Mouse (Mus musculus): ENCODE data around the gene Slit2. TPM values are rescaled to one million over a fixed set of nuclear protein-coding genes. Genes with fewer than 3 reads are reported as not detected.

The Slit2 gene
- polyA plus RNA-seq, 1 experiment: 4.9 TPM

- no peaks in the 10 kb centered on the region for H3K79me2 ChIP-seq (ENCODE audit: control insufficient read depth, insufficient read depth)
- TF ChIP-seq USF1 (IDR thresholded peaks at IDR 0.05; ENCODE audit: low read depth) (no peak), CEBPB (IDR thresholded peaks at IDR 0.05; ENCODE audit: low read depth) (no peak), MAX (IDR thresholded peaks at IDR 0.05) (no peak), CTCF (IDR thresholded peaks at IDR 0.05; ENCODE audit: control insufficient read depth, insufficient read depth, insufficient read length) (no peak), MYOG (IDR thresholded peaks at IDR 0.05; ENCODE audit: control insufficient read depth, extremely low read depth, insufficient read length) (no peak), MYOD1 (IDR thresholded peaks at IDR 0.05; ENCODE audit: control insufficient read depth, insufficient read length, low read depth) (no peak), FOSL1 (IDR thresholded peaks at IDR 0.05; ENCODE audit: insufficient read depth, low read length, poor library complexity, severe bottlenecking) (no peak)
- H3K4me3 ChIP-seq (ENCODE audit: insufficient read depth, poor library complexity, severe bottlenecking): no peak overlapping the region
- H3K27me3 ChIP-seq (ENCODE audit: control insufficient read depth, insufficient read depth, insufficient read length): no peaks in the 10 kb centered on the region
- no peaks in the 10 kb centered on the region for H3K36me3 ChIP-seq (ENCODE audit: control insufficient read depth, insufficient read depth)
- no peak overlapping the region for H3ac ChIP-seq (ENCODE audit: control insufficient read depth, insufficient read length, low read depth)
- no peaks in the 10 kb centered on the region for H3K79me3 ChIP-seq (ENCODE audit: low read depth)
Observed at GRCm38 (mm10) chr5:48345983-48346648, 363.2 kb downstream of the Slit2 start.

- no peaks in the 10 kb centered on the region for H3K36me3 ChIP-seq (ENCODE audit: control insufficient read depth, insufficient read depth)
- no peaks in the 10 kb centered on the region for H3K27me3 ChIP-seq (ENCODE audit: control insufficient read depth, insufficient read depth, insufficient read length)
- no peak for TF ChIP-seq MYOG (IDR thresholded peaks at IDR 0.05; ENCODE audit: control insufficient read depth, extremely low read depth, insufficient read length)
- TF ChIP-seq FOSL1 (IDR thresholded peaks at IDR 0.05; ENCODE audit: insufficient read depth, low read length, poor library complexity, severe bottlenecking): no peak
- no peak for TF ChIP-seq CEBPB (IDR thresholded peaks at IDR 0.05; ENCODE audit: low read depth)
- no peak for TF ChIP-seq MAX (IDR thresholded peaks at IDR 0.05)
- no peak for TF ChIP-seq USF1 (IDR thresholded peaks at IDR 0.05; ENCODE audit: low read depth)
- TF ChIP-seq CTCF (IDR thresholded peaks at IDR 0.05; ENCODE audit: control insufficient read depth, insufficient read depth, insufficient read length): no peak
- TF ChIP-seq MYOD1 (IDR thresholded peaks at IDR 0.05; ENCODE audit: control insufficient read depth, insufficient read length, low read depth): no peak
- H3K79me3 ChIP-seq (ENCODE audit: low read depth): no peaks in the 10 kb centered on the region
- H3K79me2 ChIP-seq (ENCODE audit: control insufficient read depth, insufficient read depth): no peaks in the 10 kb centered on the region
- H3ac ChIP-seq (ENCODE audit: control insufficient read depth, insufficient read length, low read depth): no peak overlapping the region
- no peak overlapping the region for H3K4me3 ChIP-seq (ENCODE audit: insufficient read depth, poor library complexity, severe bottlenecking)
Observed at GRCm38 (mm10) chr5:48349309-48349708, 366.4 kb downstream of the Slit2 start.

Small RNAs within 50 kb of the gene (microRNA-seq; reads per million reads assigned to microRNA genes)
- 7.5 reads per million, percentile 56 among the genes with 10 or more reads in this experiment for gene Mir218-1 (ENCODE audit: borderline microRNAs expressed)

Measured in C2C12 (cell line).